Mouse (Mus musculus) heart, embryonic 14.5 days (tissue): ENCODE results near the gene Gpc3. TPM values are rescaled to one million over a fixed set of nuclear protein-coding genes. Genes with fewer than 3 reads are reported as not detected.

Experiments used
- ATAC-seq: fragments of 200-750 bp; cut with Nextera tagmentation; 2 replicates; pipeline ENCODE4 v1.8.0; 2017; ENCODE audit warnings: low read depth, moderate TSS enrichment; ENCODE audit not compliant: insufficient number of reproducible peaks, insufficient read depth, low FRiP score
- H3K27ac ChIP-seq, 2 experiments: fragments of 200-500 bp in 1 of 2; fragments of 300-500 bp in 1 of 2; sonication (generic) in 1 of 2; replicated peaks in 1 of 2; 2 replicates each; pipeline ENCODE4 v1.5.1; 2012 to 2014; ENCODE audit warnings: low read depth in 2 of 2, low read length in 2 of 2, control low read depth in 1 of 2, mild to moderate bottlenecking in 1 of 2, mixed read lengths in 1 of 2; ENCODE audit not compliant: control insufficient read depth in 1 of 2, insufficient read depth in 1 of 2
- H3K27me3 ChIP-seq: fragments of 300-500 bp; sonication (generic); 2 replicates; pipeline ENCODE4 v1.6.1; 2014; ENCODE audit warnings: mild to moderate bottlenecking, low read length, control low read depth; ENCODE audit not compliant: control insufficient read depth, insufficient read depth
- H3K36me3 ChIP-seq: fragments of 300-500 bp; sonication (generic); 2 replicates; pipeline ENCODE4 v1.6.1; 2014; ENCODE audit warnings: mild to moderate bottlenecking, control low read depth, low read length, mixed read lengths; ENCODE audit not compliant: control insufficient read depth, insufficient read depth
- H3K4me1 ChIP-seq, 2 experiments: fragments of 200-500 bp in 1 of 2; fragments of 300-500 bp in 1 of 2; sonication (generic) in 1 of 2; 2 replicates each; pipeline ENCODE4 v1.6.1; 2012 to 2014; ENCODE audit warnings: low read length in 2 of 2, control low read depth in 1 of 2, mixed read lengths in 1 of 2; ENCODE audit not compliant: control insufficient read depth in 2 of 2, insufficient read depth in 2 of 2
- H3K4me2 ChIP-seq: fragments of 300-500 bp; sonication (generic); 2 replicates; pipeline ENCODE4 v1.6.1; 2014; ENCODE audit warnings: mild to moderate bottlenecking, low read length
- H3K4me3 ChIP-seq, 2 experiments: fragments of 200-500 bp in 1 of 2; fragments of 300-500 bp in 1 of 2; sonication (generic) in 1 of 2; 2 replicates each; pipeline ENCODE4 v1.5.1; 2012 to 2014; ENCODE audit warnings: low read length in 2 of 2, mild to moderate bottlenecking in 2 of 2, control low read depth in 1 of 2, low read depth in 1 of 2, moderate library complexity in 1 of 2; ENCODE audit not compliant: control insufficient read depth in 1 of 2, insufficient read depth in 1 of 2
- H3K9ac ChIP-seq: fragments of 300-500 bp; sonication (generic); 2 replicates; pipeline ENCODE4 v1.6.1; 2014; ENCODE audit warnings: mild to moderate bottlenecking, low read length
- H3K9me3 ChIP-seq: fragments of 300-500 bp; sonication (generic); 2 replicates; pipeline ENCODE4 v1.6.1; 2016; ENCODE audit warnings: low read length, control low read depth; ENCODE audit not compliant: control insufficient read depth
- WGBS: fragments of 180-500 bp; shearing (Covaris S2); extraction: QIAGEN DNeasy Blood & Tissue Kit; methylation state at CpG from one replicate; pipeline ENCODE4 v1.1.7; 2014; 5-methylcytosine and 5-hydroxymethylcytosine counted together
- polyA plus RNA-seq: library from polyadenylated mRNA; unstranded; fragments of >200 nt; fragmentation: Nextera tagmentation; extraction: Ambion mirVana; gene quantifications from 2 replicates; pipeline ENCODE4 v1.2.1, GENCODE M21; 2014

The Gpc3 gene
- polyA plus RNA-seq, 1 experiment from 2014 or later, result 579 TPM

DNA sequence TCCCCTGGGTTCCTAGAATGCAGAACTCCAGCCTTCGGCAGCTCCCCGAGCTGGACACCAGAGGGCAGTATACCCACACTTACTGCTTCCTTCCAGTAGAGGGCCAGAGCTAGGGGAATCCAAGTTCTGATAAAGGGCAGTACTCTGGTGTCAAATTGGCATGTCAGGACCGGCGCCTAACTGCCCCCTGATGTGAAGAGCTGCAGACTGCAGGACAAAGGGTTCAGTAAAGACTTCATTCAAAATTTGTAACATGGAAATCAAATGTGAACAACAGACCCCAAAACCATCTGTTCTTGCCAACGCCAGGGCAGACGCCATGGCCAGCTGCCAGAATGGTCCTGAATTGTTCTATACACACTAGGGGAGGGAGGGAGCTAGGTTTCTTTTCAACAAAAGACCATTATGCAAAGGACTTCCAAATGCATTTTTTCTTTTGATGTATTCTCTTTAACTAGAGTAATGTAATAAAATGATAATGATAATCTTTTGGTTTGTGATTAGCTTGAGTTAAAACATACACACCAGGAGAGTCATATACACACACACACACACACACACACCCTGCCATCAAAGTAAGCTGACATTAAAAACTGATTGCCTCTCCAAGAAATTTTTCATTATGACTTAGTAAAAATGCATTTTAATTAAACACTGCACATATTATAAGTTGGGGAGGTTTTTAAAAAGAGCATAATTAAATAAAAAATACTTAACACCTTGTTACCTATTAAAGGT is 160.1 kb downstream of the Gpc3 start:
- no peaks in the 10 kb centered on the region for H3K36me3 ChIP-seq
- peak overlapping the region; percentile 39 for H3K4me2 ChIP-seq
- H3K4me3 ChIP-seq, result no peak overlapping the region
- no peak for ATAC-seq
- 22% methylated on average over 6 of the region's 6 CpGs for WGBS
- no peak overlapping the region for H3K9ac ChIP-seq
- no peak overlapping the region; a peak in 1 of 4 replicates for H3K27ac ChIP-seq
- no peaks in the 10 kb centered on the region for H3K9me3 ChIP-seq
- no peaks in the 10 kb centered on the region for H3K27me3 ChIP-seq
- peaks cover 0 to 8% of the 10 kb centered on the region in 2 experiments; a peak in 2 of 4 replicates for H3K4me1 ChIP-seq

DNA sequence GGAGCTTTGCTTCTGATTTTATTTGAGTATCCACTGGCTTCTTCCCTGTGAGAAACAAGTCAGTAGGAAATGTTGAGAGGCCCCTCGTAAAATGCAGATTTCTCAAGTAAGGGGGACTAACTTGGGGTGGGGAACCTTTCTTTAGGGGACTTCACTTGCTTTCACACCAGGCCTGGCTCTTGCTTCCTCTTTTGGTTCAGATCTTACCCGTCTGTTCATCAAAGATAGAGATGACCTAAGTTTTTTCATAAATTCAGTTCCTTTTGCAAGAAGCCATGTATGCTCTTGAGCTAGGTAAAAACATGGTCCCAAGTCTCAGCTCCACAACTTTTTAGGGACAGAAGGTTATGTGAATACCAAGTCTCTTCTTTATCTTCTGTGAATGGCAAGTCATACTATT is 164.6 kb downstream of the Gpc3 start:
- no peak for ATAC-seq
- no peak overlapping the region for H3K27ac ChIP-seq
- 67% methylated on average over 2 of the region's 2 CpGs for WGBS
- no peaks in the 10 kb centered on the region for H3K36me3 ChIP-seq
- H3K9ac ChIP-seq, result no peak overlapping the region
- no peaks in the 10 kb centered on the region for H3K27me3 ChIP-seq
- H3K4me3 ChIP-seq, result no peak overlapping the region
- no peaks in the 10 kb centered on the region for H3K9me3 ChIP-seq
- H3K4me1 ChIP-seq, result peaks cover 3 to 18% of the 10 kb centered on the region in 2 experiments; a peak in 3 of 4 replicates
- H3K4me2 ChIP-seq, result no peak overlapping the region

DNA sequence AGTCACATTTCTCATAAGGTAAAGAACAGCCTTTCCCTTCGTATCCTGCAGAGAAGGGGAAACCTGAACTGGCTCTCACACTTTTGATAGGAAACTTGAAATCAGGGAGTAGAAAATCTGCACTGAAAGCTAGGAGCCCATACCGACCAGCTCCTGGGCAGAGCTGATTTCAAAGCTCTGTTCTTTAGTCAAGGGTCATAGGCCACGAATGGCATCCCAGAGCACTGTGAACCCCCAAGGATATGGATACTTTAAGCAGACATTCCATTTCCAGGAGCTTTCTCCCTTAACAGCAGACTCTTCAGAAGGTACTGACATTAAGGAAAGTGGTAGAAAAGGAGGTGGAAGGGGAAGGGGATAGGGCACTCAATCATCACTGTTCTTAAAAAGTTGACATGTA is 165.3 kb downstream of the Gpc3 start:
- H3K27ac ChIP-seq, result no peak overlapping the region
- H3K4me1 ChIP-seq, result peaks cover 3 to 18% of the 10 kb centered on the region in 2 experiments; a peak in 3 of 4 replicates
- H3K9ac ChIP-seq, result no peak overlapping the region
- H3K36me3 ChIP-seq, result no peaks in the 10 kb centered on the region
- WGBS, result 50% methylated on average over 3 of the region's 3 CpGs
- no peak for ATAC-seq
- H3K27me3 ChIP-seq, result no peaks in the 10 kb centered on the region
- no peak overlapping the region for H3K4me3 ChIP-seq
- H3K4me2 ChIP-seq, result no peak overlapping the region
- H3K9me3 ChIP-seq, result no peaks in the 10 kb centered on the region

DNA sequence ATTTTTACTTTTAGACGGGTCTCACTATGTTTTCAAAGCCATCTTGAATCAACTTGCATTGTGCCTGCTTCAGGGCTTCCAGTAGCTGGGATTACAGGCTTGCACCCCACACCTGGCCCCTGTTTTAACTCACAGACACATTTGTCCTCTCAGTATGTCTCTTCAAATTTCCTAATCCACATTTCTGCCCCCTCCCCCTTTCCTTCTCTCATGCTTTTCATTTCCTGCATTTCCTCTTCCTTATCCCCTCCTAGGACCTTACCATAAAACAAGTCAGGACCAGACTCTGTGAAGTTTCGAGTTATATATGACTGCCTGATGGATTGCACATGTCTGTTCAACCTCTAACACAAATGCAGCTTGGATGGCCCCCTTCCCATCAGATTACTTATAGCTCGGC is 167.2 kb downstream of the Gpc3 start:
- H3K4me3 ChIP-seq, result no peak overlapping the region
- ATAC-seq, result no peak
- no peaks in the 10 kb centered on the region for H3K9me3 ChIP-seq
- WGBS, result 45% methylated on average over 3 of the region's 3 CpGs
- peak overlapping the region in 1 of 2 experiments; percentile 33; a peak in 1 of 4 replicates for H3K27ac ChIP-seq
- no peaks in the 10 kb centered on the region for H3K36me3 ChIP-seq
- peaks cover 3 to 18% of the 10 kb centered on the region in 2 experiments; a peak in 3 of 4 replicates for H3K4me1 ChIP-seq
- H3K9ac ChIP-seq, result no peak overlapping the region
- H3K27me3 ChIP-seq, result no peaks in the 10 kb centered on the region
- no peak overlapping the region for H3K4me2 ChIP-seq

DNA sequence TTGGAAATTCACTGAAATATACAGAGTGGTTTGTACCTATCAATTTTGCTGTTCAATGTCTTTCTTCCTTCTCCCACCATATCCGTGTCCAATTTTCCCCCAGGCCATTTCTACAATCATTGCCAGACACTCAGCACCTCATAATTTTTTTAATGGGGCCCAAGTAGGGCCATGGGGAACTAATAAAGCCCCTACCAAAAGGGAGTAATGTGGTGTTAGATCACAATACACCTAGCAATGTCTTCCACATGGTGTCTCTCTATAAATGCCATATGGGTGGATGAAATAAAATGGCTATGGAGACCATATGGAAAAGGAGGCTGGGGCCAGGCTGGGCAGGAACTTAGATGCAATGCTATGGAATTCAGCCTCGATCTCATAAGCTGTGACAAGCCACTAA is 168.8 kb downstream of the Gpc3 start:
- H3K9ac ChIP-seq, result no peak overlapping the region
- peaks cover 3 to 18% of the 10 kb centered on the region in 2 experiments; a peak in 3 of 4 replicates for H3K4me1 ChIP-seq
- no peak overlapping the region for H3K4me2 ChIP-seq
- H3K9me3 ChIP-seq, result no peaks in the 10 kb centered on the region
- no peaks in the 10 kb centered on the region for H3K36me3 ChIP-seq
- no peak overlapping the region for H3K27ac ChIP-seq
- H3K27me3 ChIP-seq, result no peaks in the 10 kb centered on the region
- no peak overlapping the region for H3K4me3 ChIP-seq
- 48% methylated on average over 2 of the region's 2 CpGs for WGBS
- no peak for ATAC-seq

DNA sequence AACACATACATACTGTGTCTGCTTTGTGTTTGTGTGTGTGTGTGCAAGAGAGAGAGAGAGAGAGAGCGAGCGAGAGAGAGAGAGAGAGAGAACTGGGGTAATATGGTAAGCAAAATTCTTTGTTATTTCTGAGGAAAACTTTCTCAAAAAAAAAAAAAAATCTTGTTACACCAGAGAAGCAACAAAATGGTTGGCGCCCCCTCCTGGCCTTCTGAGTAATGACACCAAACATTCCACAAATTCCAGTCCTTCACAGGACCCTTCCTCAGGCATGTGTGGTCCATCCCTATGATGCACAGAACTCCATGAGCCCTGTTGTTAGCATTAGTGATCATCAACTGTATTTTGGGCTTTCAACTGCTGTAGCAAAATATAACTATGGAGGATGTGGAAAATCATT is 172.0 kb downstream of the Gpc3 start:
- Histone ChIP-seq H3K4me2 (no peak overlapping the region), H3K27me3 (no peaks in the 10 kb centered on the region), H3K36me3 (no peaks in the 10 kb centered on the region), H3K9ac (no peak overlapping the region), H3K27ac (no peak overlapping the region), H3K4me1 (peaks cover 2 to 6% of the 10 kb centered on the region in 2 experiments; a peak in 2 of 4 replicates), H3K4me3 (no peak overlapping the region), H3K9me3 (no peaks in the 10 kb centered on the region)
- no peak for ATAC-seq
- WGBS, result 45% methylated on average over 3 of the region's 3 CpGs

DNA sequence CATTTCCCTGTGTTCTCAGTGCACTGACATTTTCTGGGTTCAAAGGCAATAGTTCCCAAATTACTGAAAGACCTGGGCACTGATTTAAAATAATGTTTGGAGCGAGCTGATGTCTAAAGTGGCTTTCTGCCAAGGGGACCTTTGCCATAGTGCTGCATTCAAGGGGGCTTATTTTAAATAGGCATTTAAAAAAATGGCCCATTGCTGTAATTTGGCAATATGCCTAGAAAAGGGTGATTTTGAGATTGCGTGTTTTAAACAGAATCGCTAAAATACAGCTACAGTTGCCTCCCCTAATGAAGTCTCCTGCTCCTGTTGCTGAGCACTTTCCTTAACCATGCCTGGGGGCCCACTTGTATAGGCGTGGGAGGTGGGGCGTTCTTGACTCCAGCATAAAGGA is 174.3 kb downstream of the Gpc3 start:
- no peak overlapping the region for H3K4me3 ChIP-seq
- ATAC-seq, result no peak
- no peak overlapping the region for H3K27ac ChIP-seq
- no peak overlapping the region for H3K9ac ChIP-seq
- WGBS, result 50% methylated on average over 5 of the region's 5 CpGs
- no peaks in the 10 kb centered on the region for H3K9me3 ChIP-seq
- peaks cover 0 to 2% of the 10 kb centered on the region in 2 experiments; a peak in 1 of 4 replicates for H3K4me1 ChIP-seq
- no peaks in the 10 kb centered on the region for H3K36me3 ChIP-seq
- no peaks in the 10 kb centered on the region for H3K27me3 ChIP-seq
- no peak overlapping the region for H3K4me2 ChIP-seq

DNA sequence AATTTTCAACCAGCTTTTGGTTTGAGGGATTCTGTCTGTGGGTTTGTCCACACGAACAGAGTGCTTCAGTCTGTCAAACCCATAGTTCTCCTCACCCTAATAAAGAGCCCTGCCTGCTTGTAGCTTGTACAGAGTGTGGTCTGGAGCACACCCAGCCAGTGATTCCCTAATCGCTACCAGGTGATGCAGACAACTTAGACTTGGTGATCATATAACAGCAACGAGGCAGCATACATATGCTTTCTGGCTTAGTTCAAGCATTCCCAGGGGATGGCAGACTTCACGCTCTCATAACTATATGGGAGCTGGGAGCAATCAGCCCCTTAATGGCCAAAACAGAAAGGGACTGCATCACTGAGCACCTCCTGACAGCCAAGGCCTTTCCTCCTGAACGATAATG is 188.1 kb downstream of the Gpc3 start:
- no peak overlapping the region for H3K9ac ChIP-seq
- no peaks in the 10 kb centered on the region for H3K9me3 ChIP-seq
- no peak overlapping the region for H3K27ac ChIP-seq
- no peaks in the 10 kb centered on the region for H3K4me1 ChIP-seq
- 76% methylated on average over 5 of the region's 5 CpGs for WGBS
- H3K4me3 ChIP-seq, result no peak overlapping the region
- H3K27me3 ChIP-seq, result no peaks in the 10 kb centered on the region
- H3K36me3 ChIP-seq, result no peaks in the 10 kb centered on the region
- no peak overlapping the region for H3K4me2 ChIP-seq
- ATAC-seq, result no peak
